Mouse (Mus musculus) lung, postnatal 14 days (tissue): ENCODE measurements at regions not wholly inside any gene's neighbourhood (a gene's known extent, or its start where the extent isn't known, plus 50 kb on each side); places are given as distances from the start of the nearest gene placed in this dataset.

Source experiments
- DNase-seq: peaks from one replicate; pipeline ENCODE4 v3.0.0; 2021

DNA sequence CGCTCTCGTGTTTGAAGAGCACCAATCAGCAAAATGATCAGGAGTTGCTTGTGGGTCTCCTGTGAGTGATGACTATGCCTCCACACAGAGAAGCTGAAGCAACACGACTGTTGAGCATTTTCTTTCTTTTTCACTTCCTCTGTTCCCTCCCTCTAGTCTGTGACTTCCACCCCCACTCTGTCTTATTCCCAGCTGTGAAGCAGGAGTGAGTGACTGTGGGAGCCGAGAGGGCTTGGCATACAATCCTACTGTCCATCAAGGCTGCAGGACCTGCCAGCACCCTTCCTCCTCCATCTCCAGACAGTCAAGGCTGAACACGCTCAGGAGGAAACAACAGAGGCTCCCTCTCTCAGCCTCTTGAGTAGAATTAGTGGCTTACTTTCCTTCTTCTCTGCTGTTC, 401.3 kb downstream of the Plcl1 start:
- peak; percentile 11 for DNase-seq

DNA sequence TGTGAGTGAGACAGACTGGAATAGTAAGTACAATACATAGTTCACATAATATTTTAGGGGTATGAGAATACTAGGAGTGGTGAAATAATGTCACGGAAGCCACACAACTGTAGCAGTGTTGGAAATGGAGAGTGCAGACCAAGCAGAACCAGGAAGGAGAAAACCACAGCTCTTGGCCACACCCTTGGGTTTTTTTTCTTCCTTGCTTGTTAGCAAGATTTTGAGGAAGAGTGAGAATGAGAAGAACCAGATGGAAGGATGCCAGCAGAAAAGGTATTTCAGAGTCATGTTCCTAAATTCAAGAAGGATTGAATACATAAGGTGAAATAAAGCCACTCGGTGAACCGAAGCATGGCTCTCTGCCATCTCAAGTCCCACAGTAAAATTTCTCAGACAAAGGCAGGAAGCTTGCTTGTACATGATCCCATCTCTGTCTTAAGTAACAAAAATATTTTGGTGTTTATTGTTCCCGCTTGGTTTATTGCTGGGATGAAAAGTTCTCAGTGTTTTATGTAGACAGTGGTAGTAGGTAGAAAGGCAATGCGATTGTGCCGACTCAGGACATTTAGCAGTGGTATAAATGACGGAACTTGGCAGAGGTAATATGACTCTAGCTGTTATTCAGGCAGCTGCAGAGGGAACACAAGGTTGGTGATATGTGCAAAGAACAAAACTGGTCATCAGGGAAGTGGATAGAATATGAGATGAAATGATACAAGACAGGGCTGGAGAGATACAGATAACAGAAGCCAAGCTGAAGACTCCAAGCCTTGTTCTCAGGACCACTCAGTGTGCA, 403.2 kb downstream of the Plcl1 start:
- DNase-seq, result peak; percentile 8

DNA sequence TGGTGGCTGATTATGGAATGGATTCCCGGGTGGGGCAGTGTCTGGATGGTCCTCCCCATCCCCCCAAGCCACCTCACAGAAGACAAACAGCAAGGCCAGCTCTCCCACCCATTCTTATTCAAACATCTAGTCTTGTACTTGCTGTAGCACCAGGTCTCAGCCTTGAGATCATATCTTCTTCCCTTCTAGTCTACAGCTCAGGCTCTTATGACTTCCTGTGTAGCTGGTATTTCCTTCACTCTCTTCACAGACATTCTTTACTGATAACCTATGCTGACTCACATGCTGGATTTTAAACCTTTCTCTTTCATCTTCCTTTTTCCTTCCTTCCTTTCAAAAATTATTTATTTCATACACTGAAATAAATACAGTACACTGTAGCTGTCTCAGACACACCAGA, 406.8 kb downstream of the Plcl1 start:
- DNase-seq, result no peak

DNA sequence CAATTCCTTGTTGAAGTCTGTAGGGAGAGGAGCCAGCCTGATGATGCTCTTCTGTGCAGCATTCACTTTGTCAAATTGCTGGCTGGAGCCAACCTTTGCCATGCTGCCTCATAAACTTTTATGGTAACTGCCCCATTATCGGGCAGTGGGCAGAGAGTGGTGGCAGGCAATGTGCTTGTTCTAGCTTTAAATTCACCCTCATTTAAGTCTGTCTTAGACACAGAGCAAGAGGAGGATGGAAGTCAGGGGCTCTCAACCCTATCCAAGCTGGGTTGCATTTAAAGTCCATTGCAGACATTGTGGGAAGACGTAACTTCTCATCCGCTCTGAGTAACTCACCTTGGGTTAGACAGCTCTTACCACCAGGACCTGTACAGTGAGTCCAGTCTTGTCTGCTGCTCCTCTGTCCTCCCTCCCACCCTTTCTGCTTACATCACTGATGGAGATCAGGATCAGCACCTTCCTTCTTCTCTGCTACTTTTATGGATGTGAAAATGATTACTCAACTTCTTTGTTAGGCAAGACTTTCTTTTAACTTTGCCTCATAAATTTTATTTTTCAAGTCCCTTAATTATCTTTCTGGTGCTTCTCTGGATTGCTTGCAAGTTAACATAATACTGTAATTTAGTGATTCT, 415.3 kb downstream of the Plcl1 start:
- no peak for DNase-seq

DNA sequence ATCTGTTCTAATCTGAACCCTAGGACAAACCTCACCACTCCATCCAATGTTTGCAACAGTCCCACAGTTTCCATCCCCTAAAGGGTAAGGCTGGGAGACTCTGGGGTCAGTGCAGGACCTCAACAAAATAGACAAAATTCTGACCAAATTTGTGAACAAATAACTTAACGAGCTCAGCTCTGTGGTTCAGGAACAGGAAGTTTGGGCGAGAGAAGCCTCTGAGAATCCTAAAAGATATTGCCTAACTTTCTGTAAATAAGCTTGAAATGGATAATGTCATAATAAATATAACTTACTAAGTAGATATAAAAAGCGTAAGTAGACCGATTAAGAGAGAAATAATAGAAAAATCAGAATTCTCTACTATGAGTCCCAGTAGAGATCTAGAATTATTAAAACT, 416.9 kb downstream of the Plcl1 start:
- no peak for DNase-seq

DNA sequence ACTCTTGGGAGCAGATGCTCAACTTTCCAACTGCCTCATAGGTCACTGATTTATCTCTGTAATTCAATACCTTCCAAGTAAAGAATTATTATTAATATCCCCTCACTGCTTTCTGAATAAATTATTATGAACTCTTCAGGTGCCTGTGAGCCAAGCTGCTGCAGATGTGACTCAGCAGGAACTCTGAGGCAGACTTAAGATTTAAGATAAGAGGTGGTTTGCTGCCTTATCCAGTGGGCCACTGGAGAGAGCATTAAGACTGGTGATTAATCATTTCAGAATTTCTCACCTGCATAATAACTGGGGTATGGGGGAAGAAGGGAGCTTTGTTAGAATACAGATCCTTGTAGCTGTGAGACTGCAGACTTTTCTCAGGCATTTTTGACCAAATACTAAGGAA, 421.5 kb downstream of the Plcl1 start:
- no peak for DNase-seq

DNA sequence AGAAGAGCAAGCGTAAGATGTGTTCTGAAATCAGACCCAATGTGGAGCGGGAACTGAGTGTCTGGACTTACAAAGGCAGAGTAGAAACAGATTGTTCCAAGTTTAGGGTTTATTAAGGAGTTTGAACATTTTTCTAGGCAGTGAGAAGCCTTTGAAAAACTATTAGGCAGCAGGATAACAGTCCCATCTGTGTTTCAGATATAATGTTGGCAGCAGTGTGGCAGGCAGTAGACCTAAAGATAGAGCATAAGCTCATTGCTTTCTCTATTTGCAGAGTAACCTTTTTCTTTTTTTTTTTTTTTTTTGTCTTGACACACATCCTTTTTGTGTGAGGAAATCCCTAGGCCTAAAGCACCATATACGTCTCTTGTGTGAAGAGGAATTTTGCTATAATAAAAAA, 429.6 kb downstream of the Plcl1 start:
- DNase-seq, result no peak

DNA sequence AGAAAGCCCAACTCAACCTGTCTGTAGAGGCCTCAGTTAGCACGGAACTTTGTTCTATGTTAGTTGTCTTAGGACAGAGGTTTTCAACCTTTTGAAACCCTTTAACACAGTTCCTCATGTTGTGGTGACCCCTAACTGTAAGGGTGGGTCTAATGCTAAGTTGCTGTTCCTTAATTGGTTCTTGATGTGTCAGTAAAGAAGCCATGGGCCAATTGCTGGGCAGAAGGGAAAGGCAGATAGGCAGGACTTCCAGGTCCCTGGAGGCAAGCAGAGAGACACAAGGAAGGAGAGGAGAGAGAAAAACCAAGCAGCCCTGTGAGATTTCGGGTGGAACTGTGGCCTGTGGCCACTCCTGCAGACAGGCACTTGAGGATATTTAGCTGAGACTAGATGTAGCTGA, 431.0 kb downstream of the Plcl1 start:
- DNase-seq, result no peak

DNA sequence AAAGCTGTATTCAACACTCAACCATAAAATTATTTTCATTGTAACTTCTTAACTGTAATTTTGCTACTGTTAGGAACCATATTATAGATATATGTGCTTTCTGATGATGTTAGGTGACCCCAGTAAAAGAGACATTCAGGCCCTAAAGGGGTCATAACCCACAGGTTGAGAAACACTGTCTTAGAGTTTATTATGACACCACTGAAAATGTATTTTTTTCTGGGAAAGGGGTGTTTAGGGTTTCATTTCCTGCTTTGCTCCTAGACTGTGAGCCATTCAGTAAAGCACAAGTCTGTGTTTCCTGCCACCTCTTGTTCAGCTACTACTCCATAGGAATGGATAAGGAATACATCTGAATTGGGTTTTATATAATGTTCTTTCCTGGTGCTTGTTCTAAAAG, 431.6 kb downstream of the Plcl1 start:
- DNase-seq, result no peak

DNA sequence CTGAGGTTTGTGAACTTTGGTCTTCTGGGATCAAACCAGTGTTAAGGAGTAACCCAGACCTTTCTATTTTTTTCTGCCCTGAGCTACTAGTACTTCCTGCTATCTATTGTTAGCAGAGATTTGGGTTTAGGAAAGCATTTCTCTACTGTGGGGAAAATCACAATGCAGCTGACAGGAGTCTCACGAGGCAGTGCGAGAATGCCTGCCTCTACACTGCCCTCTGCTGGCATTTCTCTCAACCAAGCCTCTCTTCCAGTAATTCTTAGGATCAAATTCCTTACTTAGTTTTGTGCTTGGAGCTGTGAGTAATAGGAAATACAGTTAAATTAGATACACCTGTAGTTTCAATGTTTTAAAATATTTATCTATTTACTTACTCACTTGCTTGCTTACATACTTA, 432.4 kb downstream of the Plcl1 start:
- DNase-seq, result peak; percentile 77

DNA sequence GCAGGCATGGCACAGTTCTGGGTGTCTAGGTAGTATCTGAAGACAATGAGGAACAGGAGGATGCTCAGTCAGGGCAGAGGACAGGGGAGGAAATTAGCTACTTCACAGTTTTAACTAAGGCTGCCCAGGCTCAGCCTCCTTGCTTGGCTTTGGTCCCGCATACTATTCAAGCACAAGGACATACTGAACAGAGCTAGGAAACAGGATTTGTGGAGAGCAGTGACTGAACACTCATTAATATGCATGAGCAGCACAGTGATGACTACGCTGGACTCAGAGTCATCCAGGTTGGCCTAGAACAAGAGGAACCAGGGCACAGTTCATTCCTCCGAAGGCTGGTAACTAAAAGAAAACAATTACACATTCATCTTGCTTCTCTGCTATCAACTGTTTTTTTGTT, 443.1 kb downstream of the Plcl1 start:
- no peak for DNase-seq

DNA sequence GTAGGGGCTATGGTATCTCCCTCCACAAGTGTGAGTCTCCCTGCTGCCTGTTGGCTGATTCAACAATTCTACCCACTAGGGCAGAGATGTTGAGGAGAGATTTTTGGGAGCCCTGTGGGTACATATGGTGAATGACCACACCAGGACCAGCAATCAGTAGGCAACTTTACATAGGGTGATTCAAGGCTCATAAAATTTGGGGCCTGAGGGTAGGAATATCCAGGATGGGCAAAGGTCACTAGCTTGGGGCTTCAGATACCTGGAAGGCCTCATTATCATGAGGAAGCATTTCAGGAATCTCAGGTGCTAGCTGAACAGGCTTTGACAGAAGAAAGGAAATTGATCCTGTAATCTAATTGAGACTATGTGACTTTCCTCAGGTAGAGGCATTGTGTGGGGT, 446.6 kb downstream of the Plcl1 start:
- DNase-seq, result no peak

DNA sequence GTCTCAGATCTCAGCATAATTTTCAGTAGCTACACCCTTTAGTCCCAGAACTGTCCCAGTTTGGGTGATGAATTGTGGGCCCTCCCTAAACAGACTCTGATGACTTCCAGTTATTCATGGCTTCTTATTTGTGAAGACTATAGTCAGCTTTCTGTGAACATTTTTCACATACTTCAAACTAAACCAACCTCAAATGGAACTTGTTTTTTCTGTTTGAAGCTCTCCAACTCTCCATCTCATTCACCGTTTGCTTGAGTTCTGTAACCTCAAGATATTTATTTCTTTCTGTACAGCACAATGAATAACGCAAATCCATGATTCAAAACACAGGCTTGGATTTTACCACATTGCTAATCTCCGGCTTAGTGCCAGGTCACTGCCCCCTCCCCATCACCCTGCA, 453.4 kb downstream of the Plcl1 start:
- no peak for DNase-seq

DNA sequence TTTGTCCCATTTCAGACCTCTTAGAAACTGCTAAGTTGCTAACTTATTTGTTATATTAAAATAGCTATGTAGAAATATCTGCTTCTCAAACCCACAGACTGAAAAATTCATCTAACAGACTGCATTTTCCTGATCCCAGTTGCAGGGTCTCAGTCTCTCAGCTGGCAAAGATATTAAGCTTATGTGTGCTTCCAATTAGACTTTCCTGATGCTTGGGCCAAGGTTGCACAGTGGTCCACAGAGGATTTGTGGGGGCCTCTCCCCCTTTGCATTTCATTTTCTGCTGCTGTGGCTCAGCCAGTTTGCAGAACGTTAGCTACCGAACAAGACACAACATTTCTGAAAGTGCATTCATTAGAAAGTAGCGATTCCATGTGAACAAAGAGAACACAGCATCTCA, 457.4 kb downstream of the Plcl1 start:
- DNase-seq, result no peak

DNA sequence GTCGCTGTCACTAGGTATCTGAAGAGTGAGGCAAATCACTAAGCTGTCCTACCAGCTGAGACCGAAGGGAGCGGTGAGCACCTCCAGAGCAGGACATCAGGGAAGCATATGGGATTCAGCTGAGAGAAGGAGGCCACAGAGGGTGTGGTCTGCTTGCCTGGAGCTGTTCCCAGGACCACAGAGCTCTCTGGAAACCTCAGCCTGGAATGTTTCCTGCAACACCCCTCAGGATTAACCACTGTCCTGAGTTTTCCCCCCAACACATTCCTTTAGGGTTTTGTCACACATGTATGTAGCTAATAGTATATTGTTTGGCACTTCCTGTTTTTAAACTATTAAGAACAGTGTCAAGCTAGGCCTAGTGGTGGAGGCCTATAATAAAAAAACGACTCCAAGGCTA, 459.6 kb downstream of the Plcl1 start:
- no peak for DNase-seq

DNA sequence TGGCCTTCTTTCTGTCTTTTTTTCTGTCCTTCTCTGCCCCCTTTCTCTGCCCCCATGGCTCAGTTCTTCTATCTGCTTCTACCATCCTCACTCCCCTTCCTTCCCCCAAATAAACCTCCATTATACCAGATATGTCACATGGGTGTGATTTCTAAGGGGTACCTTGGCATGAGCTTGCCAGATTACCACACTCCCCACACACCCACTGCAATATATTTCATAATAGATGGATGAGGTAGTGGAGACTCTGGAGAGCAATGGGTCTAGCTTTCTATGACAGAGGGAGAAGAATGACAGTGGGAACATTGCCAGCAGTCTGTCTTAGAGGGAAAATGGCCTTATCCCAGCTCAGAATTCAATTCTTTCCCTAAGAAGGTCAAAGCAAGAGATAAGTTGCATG, 461.0 kb downstream of the Plcl1 start:
- DNase-seq, result no peak

DNA sequence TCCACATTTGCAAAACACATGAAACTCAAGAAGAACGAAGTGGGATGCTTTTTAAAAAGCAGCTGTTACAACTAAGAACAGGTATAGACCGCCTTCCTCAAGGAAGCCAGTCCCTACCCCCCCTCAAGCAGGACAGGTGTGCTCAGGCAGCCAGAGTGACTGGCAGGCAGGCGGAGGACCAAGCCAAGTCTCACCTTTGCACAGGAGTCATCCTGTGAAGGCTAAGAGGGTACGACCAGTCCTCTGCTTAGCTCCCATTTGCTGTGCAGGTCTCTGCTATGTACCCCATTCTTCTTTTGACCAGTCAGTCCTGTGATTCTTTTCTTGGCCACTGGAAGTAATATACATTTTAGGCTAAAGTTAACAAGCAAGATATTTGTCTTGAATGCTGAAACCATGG, 467.9 kb downstream of the Plcl1 start:
- no peak for DNase-seq

DNA sequence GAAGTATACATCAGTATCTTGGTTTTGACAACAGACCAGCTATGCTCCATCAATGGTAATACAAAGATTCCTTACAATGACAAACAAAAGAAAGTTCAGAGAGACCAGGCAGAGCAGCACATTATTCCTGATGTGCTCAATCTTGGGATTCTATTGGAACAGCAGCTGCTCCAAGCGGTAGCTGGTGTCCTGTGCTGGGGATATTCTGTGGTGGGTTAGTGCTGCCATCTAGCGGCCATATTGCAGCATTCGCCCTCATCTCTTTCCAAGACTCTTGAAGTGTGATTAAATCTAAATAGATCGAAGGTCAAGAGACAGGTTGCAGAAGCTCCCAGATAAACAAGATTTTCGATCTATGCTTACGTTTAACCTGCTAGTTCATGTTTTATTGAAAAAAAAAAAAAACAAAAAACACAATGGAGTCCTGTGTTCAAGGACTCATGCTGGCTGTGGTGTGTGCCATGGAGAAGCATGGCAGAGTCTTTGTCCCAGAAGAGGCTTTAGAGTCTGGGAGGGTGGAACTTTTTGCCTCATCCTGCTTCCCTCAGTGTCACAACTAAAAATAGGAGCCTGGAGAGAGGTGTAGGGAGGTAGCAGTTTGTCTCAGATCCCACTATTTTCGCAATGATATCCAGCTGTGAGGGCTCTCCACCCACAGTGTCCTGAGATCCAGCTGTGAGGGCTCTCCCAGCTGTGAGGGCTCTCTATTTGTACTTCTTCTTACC, 468.6 kb downstream of the Plcl1 start:
- peak; percentile 73 for DNase-seq

DNA sequence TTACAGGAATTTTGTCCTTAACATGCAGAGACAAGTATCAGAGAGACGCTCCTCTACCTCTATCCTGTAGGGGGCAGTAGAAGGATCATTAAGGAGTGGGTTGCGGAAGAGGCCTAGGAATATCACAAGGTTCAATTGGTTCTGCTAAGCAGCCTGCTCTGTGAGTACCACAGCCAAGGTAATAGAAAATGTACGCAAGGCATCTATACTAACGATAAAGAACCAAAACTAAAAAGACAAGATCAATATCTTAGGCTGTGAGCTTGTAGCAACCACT, 469.1 kb downstream of the Plcl1 start:
- no peak for DNase-seq

DNA sequence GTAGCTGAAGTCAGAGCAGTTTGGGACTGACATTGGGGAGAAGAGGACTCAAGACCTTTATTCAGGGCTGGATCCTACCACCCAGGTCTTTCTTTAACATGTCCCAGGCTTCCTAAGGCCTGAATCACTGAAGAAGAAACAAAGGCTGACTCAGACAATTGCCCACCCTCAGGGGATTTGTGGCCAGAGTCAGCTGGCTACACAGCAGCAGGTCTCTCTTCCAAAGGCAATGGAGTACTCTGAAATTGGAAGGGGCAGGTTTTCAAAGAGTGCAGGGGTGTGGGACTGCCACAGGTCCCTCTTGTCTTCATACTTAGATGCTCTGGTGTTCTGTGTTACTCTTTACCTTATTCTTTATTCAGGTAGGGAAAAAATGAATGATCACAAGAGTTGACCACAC, 478.9 kb downstream of the Plcl1 start:
- DNase-seq, result no peak

DNA sequence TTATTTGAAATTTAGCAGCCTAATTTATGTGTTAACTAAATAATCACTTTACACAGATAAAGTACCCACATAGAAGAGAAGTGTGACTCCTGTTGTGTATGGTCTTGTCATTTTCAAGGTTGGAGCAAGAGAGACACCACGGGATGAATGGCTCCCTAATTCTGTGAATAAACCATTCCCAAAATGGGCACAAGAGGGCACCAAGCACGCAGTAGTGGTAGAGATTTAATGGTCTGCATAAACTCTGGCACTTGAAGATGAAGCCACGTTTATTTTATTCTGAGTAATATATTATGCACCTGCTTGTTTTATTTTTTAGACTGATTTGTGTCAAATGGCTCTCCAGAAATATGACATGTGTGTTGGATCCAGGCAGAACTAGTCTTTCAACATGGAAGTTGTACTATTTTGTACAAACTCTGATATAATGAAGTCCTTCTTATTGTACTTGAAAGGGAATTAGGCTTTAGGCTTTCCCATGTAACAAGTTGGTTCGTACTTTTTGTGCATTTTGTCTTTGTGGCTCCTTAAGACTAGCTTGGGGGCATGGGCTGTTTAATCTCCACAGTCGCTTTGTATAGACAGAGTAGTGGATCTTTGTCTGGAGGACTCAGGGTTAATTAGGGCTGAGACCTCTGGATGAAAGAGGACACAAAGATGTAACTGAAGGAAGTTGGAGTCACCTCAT, 480.8 kb downstream of the Plcl1 start:
- peak; percentile 55 for DNase-seq

DNA sequence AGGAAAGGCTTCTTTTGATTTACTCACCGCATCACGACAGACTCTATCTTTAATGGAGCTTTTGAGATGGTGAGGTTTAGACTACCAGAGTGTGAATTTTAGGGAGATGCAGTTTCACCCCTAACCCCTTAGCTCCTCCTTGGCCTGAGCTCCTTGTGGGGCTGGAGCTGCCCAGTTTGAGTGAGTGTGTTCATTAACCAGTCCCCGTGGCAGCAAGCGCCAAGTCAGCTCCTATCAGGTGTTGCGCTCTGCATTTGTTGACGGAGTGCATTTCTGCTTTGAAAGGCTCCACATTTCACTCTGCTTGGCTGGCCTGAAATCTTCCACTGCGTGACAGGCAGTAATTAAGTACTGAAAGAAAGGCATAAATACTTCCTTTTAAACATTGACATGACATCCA, 481.7 kb downstream of the Plcl1 start:
- DNase-seq, result no peak

DNA sequence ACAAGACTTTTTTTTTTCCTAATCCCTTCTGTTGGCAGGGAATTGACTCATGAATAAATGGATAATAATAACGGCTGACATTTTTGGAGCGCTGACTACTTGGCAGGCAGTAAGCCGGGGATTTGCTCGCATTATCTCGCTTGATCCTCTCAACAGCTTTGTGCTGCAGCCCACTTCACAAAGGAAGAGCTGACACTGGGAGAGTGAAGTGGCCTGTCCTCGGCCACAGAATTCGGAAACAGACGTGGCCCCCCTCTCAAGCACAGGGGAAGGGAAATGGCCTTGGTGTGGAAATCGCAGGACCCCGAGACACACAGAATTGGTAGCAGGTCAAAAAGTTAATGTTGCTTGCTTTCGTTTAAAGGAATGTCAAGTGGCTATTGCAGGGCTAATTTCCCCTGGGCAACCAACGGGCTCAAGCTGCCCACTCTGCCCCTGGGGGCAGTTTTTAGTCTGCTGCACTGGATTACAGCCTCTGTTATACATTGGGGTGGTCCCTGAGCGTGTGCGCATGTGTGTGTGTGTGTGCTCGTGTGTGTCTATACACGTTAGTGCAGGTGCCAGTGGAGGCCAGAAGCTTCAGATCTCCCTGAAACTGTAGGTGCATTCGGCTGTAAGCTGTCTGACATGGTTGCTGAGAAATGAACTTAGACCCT, 483.1 kb downstream of the Plcl1 start:
- no peak for DNase-seq
